Mouse (Mus musculus): ENCODE measurements around the gene Hist1h2bp. TPM values are rescaled to one million over a fixed set of nuclear protein-coding genes. Genes with fewer than 3 reads are reported as not detected.
"Not testable (repeated sequence)": the region's sequence is repeated elsewhere in the genome, so short reads cannot be mapped to it uniquely, and the experiment has no call there.

The Hist1h2bp gene
- total RNA-seq, 2 experiments from 2014 or later, result 1.1 TPM; not detected in 1

DNA sequence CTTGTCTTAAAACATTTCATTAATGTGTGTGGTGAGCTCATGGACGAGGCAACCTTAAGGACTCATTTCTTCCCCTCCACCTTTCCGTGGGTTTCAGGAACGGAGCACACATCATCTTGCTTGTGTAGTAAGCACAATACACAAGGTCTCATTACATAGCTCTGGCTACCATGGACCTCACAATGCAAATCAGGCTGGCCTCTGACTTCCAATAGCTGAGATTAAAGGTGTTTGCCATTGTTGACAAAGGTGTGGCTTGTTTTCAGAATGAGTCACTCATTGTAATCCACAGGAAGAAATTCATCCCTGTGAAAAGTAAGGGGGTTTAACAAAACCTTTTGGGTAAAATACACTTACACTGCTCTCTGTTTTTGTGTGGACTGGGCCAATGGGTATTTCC lies 41.2 kb downstream of the Hist1h2bp start:
- no peak for TF ChIP-seq CTCF (IDR thresholded peaks at IDR 0.05)
- no peak overlapping the region for H3K27ac ChIP-seq
- H3K4me3 ChIP-seq, result no peak overlapping the region
- no peak for DNase-seq
- intact Hi-C loops (cut with DNase I), result loop anchor here (10.0 kb wide), 1 partner anchor 1856 kb away; the partner anchor contains the start of genes Hist1h2ac and Hist1h2bc

DNA sequence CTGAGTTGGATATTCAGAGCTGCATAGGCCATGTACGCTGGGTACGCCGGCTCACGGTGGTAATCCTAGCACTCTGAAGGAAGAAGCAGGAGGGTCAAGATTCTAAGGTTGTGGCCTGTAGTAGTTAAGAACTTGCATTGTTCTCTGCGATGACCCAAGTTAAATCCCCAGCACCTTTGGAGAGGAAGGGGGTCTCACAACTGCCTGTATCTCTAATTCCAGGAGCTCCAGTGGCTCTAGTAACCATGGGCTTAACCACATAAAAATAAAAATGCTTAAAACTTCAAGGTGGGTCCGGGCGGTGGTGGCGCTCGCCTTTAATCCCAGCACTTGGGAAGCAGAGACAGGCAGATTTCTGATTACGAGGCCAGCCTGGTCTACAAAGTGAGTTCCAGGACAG lies 43.1 kb downstream of the Hist1h2bp start:
- H3K27ac ChIP-seq, result no peak overlapping the region
- H3K4me3 ChIP-seq, result no peak overlapping the region
- no peak for DNase-seq
- no peak for TF ChIP-seq CTCF (IDR thresholded peaks at IDR 0.05)
- intact Hi-C loops (cut with DNase I), result no loop called here

DNA sequence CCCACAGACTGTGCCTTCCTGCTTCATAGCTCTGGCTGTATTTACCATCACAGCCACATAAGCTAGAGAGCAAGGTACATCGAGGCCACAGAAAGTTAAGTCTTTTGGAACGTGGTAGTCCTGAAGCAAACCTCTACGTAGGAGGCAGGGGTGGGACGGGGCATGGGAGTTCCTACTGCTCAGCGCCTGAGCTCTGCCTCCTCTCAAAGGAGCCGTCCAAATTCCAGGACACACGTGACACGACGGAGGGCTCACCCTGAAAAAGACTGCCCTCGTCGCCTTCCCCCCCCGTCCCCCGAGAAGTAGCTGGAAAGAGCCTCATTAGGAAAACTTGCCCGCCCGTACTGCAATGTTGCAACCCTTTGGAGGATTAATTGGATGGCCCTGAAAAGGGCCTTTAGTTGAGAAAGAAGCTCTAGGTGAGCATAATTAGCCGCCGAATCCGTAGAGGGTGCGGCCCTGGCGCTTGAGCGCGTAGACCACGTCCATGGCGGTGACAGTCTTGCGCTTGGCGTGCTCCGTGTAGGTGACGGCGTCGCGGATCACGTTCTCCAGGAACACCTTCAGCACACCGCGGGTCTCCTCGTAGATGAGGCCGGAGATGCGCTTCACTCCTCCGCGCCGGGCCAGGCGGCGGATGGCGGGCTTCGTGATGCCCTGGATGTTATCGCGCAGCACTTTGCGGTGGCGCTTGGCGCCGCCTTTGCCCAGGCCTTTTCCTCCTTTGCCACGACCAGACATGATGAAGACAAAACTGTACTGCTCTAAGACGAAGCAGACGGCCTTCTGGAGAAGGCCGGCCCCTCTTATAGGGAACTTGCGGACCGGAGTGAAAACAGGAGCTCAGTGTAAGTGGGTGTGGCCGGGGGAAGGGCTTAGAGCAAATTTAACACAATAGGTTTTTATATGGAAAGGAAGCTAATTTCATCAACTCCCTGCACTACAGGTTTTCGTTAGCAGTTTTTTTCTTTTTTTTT lies 44.4 kb downstream of the Hist1h2bp start, which contains the start of gene Hist1h4n:
Hist1h4n (minus strand) TSS at position 779 of the 977 bp plus-strand sequence.
- intact Hi-C loops (cut with DNase I); H3K27ac ChIP-seq; DNase-seq: not testable (repeated sequence)
- peak within 1 kb of the TSS; percentile 42 for H3K4me3 ChIP-seq

DNA sequence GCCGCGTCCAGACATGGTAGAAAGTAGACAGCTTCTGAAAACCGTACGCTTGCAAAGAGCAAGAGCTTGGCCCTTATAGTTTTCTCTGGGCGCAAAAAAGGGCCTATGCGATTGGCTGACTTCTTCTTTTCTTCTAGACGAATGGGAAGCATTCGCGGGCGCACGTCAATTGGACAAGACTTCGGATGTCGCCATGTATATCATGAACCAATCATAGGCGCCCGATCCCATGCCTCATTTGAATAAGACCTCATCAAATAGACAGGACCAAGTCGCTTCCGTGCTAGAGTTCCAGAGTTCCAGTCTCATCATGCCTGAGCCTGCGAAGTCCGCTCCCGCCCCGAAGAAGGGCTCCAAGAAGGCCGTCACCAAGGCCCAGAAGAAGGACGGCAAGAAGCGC lies 46.2 kb downstream of the Hist1h2bp start, which contains the start of the genes Hist1h2ap and Hist1h2br:
Hist1h2ap (minus strand) TSS at position 47 of the 400 bp plus-strand sequence.
Hist1h2br (plus strand) TSS at position 283 of the 400 bp plus-strand sequence.
- DNase-seq; H3K4me3 ChIP-seq; H3K27ac ChIP-seq; intact Hi-C loops (cut with DNase I): not testable (repeated sequence)

Small RNA genes lying within 50 kb of the gene (microRNA-seq; reads per million reads assigned to microRNA genes)
- gene Gm19658 (not detected), gene Gm44346 (not detected), gene Gm44454 (not detected), gene Gm44466 (not detected)

Other genes with a start within 250 kb of the Hist1h2bp start
- not detected for gene Olfr1366, start 244.7 kb upstream of the Hist1h2bp start, total RNA-seq (2021)
- not detected for gene Olfr1535, start 227.6 kb upstream of the Hist1h2bp start, total RNA-seq (2021)
- not detected for gene Olfr1364, start 205.7 kb upstream of the Hist1h2bp start, total RNA-seq (2021)
- not detected for gene Olfr1362, start 173.4 kb upstream of the Hist1h2bp start, total RNA-seq (2021)
- not detected for gene Olfr11, start 144.9 kb upstream of the Hist1h2bp start, total RNA-seq (2021)
- not detected for gene Olfr1361, start 124.1 kb upstream of the Hist1h2bp start, total RNA-seq (2021)
- gene Olfr1360, start 110.1 kb upstream of the Hist1h2bp start, total RNA-seq (2021), result not detected
- not detected for gene Olfr1359, start 89.3 kb upstream of the Hist1h2bp start, total RNA-seq (2021)
- gene Hist1h2bl, start 71.3 kb upstream of the Hist1h2bp start, total RNA-seq (2021), result 1 to 10 TPM; 3.9 to 6.5 TPM
- gene Hist1h2ai, start 71.0 kb upstream of the Hist1h2bp start, total RNA-seq (2021), result 1 to 10 TPM in 1 of 2 experiments, not detected in 1; 2.2 TPM
- gene Hist1h3h, start 69.8 kb upstream of the Hist1h2bp start, total RNA-seq (2021), result 1 to 10 TPM; 1.2 to 2.1 TPM
- gene Hist1h2bm, start 65.4 kb upstream of the Hist1h2bp start, total RNA-seq (2021), result 1 to 10 TPM in 1 of 2 experiments, not detected in 1; 1.2 TPM
- 1 to 10 TPM in 1 of 2 experiments, under 1 TPM in 1; 0.42 to 1.1 TPM for gene Hist1h4j, start 52.4 kb upstream of the Hist1h2bp start, total RNA-seq (2021)
- gene Hist1h4k, start 37.0 kb upstream of the Hist1h2bp start, total RNA-seq (2021), result 10 to 100 TPM; 12.0 to 12.2 TPM
- under 1 TPM in 1 of 2 experiments, not detected in 1; 0.98 TPM for gene Hist1h2ak, start 33.6 kb upstream of the Hist1h2bp start, total RNA-seq (2021)
- gene Hist1h2bn, start 33.3 kb upstream of the Hist1h2bp start, total RNA-seq (2021), result 1 to 10 TPM in 1 of 2 experiments, not detected in 1; 1.4 TPM
- gene Hist1h1b, start 6.8 kb upstream of the Hist1h2bp start, total RNA-seq (2021), result under 1 TPM; 0.45 to 0.69 TPM
- gene Hist1h3i, start 4.1 kb upstream of the Hist1h2bp start, total RNA-seq (2021), result 10 to 100 TPM; 10.1 to 10.3 TPM
- gene Hist1h2an, start 243 bp upstream of the Hist1h2bp start, total RNA-seq (2021), result not detected
- 10 to 100 TPM; 16.2 to 21.6 TPM for gene Hist1h2bq, start 22.7 kb downstream of the Hist1h2bp start, total RNA-seq (2021)
- 1 to 10 TPM; 1.2 to 2.3 TPM for gene Hist1h2ao, start 23.0 kb downstream of the Hist1h2bp start, total RNA-seq (2021)
- 10 to 100 TPM; 50.3 to 50.9 TPM for gene Hist1h4m, start 24.3 kb downstream of the Hist1h2bp start, total RNA-seq (2021)
- 1 to 10 TPM; 4.4 to 5.7 TPM for gene Hist1h4n, start 44.7 kb downstream of the Hist1h2bp start, total RNA-seq (2021)
- gene Hist1h2ap, start 46.0 kb downstream of the Hist1h2bp start, total RNA-seq (2021), result 1 to 10 TPM in 1 of 2 experiments, not detected in 1; 1.9 TPM
- 10 to 100 TPM; 16.0 to 21.3 TPM for gene Hist1h2br, start 46.3 kb downstream of the Hist1h2bp start, total RNA-seq (2021)
- under 1 TPM; 0.17 to 0.36 TPM for gene Zfp184, start 157.6 kb downstream of the Hist1h2bp start, total RNA-seq (2021)
- gene Pom121l2, start 193.7 kb downstream of the Hist1h2bp start, total RNA-seq (2021), result not detected
- gene Prss16, start 222.3 kb downstream of the Hist1h2bp start, total RNA-seq (2021), result not detected
- gene Hist1h2ah, start 248.1 kb downstream of the Hist1h2bp start, total RNA-seq (2021), result 1 to 10 TPM in 1 of 2 experiments, not detected in 1; 3.7 TPM
- 1 to 10 TPM in 1 of 2 experiments, not detected in 1; 2.6 TPM for gene Hist1h2bk, start 248.4 kb downstream of the Hist1h2bp start, total RNA-seq (2021)